Mouse (Mus musculus) fat pad, adult 2 months (tissue): Measurements from ENCODE around the gene Kcnh4.
A peak's percentile ranks its signal among the peaks of the same experiment; 100 is the strongest.

Experiments
- DNase-seq: peaks from one replicate; pipeline ENCODE4 v3.0.0-alpha.2; 2011; ENCODE audit warnings: low read depth, low spot score; ENCODE audit errors: extremely low read depth

Kcnh4 gene

GRCm38 (mm10) chr11:100766726-100767125 is 7.0 kb upstream of the Kcnh4 start:
- DNase-seq, result no peak

DNA sequence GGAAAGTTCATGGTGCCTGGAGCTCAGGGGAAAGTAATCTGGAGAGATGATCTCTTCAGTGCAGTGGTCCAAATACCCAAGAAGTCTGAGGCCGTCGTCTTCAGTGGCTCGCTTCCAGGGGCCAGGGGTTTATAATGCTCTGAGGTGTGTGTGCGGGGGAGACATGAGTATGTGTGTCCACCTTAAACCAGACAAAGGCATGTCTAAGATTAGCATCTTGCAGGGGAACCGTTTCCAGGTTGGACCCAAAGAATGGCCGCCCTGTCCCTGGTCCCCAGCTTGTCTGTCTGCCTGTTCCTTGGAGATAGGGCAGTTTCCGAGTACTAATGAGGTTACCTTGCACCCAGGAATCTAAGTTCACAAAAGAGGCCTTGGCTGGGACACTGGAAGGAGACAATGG is 3.1 kb upstream of the Kcnh4 start, which contains the start of gene Hcrt:
TSS of gene Hcrt (minus strand) at position 101 of the 400 bp plus-strand sequence.
- DNase-seq, result no peak

DNA sequence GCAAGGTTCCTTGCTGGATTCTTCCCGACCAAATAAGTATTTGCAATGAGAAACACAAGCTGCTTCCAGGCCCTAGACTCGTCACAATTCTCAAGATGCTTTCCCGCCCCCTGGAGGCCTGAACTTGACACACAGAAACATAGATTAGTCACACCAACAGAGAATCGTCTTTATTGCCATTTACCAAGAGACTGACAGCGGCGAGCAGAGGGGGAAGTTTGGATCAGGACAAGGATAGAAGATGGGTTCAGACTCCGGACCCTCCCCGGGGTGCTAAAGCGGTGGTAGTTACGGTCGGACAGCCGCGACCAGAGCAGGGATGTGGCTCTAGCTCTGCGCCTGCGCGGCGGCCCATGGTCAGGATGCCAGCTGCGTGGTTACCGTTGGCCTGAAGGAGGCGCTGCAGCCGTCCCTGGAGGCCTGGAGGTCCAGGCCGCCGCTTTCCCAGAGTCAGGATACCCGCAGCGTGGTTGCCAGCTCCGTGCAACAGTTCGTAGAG is 1.9 kb upstream of the Kcnh4 start:
- no peak for DNase-seq

- no peak for DNase-seq
Measured at GRCm38 (mm10) chr11:100758707-100759610, 783 bp downstream of the Kcnh4 start.

- DNase-seq, result no peak
Measured at GRCm38 (mm10) chr11:100757566-100757965, 2.2 kb downstream of the Kcnh4 start.

DNA sequence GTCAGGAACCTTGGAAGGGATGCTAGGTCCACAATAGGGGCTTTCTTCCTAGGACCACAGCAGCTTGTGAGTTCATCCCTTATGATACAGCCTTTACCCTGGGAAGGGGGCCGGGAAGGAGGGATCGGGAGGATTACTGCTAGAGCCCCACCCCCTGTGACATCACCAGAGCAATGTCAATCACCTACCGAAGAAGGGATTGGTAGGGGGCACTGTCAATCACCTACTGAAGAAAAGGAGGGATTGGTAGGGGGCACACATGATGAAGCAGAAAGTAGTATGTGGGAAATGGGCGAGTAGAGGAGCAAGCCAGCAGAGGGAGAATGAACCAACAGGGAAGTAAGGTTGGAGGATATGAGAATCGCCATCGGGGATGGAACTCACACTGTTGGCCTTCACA is 3.3 kb downstream of the Kcnh4 start:
- DNase-seq, result no peak

DNA sequence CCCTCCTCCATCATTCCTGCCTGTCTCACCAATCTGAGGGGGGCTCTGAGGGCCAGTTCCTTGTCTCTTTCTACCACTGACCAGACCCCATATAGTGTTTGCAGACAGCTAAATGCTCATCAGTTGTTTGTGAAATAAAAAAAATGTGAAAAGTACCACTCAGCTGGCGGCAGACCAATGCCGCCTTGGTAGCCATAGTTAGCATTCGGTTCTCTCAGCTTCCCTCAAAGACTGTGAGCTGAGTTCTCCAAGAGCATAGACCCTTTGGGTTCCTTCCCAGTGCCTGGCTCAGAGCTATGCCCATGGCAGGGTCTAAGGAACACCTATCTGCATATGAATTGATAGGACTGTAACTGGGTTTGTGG is 5.1 kb downstream of the Kcnh4 start:
- no peak for DNase-seq

DNA sequence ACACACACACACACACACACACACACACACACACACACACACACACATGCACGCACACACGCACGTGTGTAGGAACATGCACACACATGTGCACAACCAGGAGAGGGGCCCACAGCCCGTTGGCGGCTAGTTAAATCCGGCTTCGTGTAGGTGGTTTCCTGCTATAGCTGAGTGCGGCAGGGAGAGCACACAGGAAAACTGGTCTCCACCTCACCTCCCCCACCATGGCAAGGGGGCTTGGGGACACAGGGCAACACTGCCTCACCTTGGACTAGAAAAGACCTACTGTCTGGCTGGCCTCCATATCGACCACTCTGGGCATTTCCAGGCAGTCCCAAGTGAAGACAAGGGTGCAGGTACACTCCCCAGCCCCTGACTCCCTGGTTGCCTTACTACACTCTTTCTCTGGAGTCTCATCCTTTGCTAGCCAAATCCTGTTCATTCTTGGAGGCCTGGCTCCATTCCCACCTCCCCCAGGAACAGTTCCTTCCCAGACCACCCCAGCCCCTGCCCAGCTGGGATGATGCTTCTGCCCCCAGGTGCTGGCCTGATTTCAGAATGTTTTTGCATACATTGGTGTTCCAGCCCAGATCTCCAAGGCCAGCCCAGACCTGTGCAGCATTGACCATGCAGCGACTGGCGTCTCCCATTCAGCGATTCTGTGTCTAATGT is 5.6 kb downstream of the Kcnh4 start:
- no peak for DNase-seq

DNA sequence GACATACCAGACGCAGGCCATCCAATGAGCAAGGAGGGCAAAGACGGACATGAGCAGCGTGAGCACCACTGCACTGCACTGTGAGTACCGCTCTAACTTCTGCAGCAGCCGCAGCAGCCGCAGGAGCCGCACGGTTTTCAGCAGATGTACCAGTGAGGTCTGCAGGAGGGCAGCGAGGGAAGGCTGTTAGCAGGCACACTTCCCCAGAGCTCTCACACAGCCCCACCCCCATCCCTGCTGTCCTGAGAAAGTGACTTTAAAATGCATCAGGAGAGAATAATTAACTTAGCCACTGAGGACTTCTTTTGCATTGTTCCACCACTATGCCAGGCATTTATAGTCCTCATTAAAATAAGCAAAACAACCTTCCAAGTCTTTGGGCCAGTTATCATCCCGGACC is 7.4 kb downstream of the Kcnh4 start:
- no peak for DNase-seq

GRCm38 (mm10) chr11:100750127-100750526 is 9.6 kb downstream of the Kcnh4 start:
- no peak for DNase-seq

DNA sequence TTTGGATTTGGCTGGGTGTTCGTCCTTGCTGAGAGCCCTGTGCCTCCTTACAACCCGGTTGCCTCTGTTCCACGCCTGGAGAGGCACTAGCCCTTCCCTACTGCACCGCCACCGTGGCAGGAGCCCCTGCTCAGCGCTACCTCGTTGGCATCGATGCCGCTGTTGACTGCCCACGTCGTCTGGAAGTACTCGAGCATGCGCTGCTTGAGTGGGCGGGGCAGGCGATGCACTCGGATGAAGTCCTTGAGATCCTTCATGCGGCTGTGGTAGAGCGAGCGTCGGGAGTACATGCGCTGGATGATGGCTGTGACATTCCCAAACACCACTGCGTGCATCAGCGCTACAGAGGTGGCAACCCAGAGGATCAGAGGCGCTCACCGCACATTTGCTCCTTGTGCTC is 10.3 kb downstream of the Kcnh4 start:
- no peak for DNase-seq

- no peak for DNase-seq
Measured at GRCm38 (mm10) chr11:100748620-100749019, 11.1 kb downstream of the Kcnh4 start.

DNA sequence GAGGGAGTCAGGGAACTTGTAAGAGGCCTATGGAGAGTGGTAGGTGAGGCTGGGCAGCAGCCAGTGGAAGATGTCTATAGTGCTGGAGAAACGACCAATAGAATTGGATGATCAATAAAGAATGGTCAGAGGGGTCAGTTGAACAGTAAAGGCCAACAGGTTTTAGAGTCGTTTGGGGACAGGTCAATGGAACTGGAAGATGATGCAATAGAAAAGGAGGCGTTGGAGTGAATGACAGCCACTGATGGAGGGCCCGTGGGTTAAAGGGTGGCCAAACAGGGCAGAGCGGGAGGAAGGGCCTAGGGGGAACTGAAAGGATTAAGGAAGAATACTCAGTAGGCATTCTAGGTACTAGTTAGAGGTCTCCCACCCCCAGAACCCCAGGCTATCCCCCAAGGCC is 12.6 kb downstream of the Kcnh4 start:
- no peak for DNase-seq

DNA sequence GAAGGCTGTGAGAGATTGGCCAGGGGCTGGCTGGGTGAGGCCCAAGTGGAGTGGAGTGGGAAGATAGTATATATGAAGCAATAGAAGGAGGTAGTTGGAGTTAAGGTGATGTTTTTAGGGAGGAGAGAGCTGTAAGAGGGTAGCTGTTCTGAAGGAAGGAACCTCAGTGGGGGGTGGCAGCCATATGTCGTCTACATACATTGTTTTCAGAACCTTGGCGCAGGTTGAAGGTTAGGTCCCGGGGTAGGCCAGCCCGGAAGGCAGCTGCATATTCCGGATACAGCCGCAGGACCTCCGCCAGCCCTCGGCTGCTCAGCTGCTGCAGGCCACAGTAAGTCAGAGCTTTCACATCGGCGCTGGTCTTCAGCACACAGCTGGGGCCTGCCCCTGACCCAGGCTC is 13.2 kb downstream of the Kcnh4 start:
- no peak for DNase-seq

GRCm38 (mm10) chr11:100745085-100745484 is 14.7 kb downstream of the Kcnh4 start:
- DNase-seq, result no peak

DNA sequence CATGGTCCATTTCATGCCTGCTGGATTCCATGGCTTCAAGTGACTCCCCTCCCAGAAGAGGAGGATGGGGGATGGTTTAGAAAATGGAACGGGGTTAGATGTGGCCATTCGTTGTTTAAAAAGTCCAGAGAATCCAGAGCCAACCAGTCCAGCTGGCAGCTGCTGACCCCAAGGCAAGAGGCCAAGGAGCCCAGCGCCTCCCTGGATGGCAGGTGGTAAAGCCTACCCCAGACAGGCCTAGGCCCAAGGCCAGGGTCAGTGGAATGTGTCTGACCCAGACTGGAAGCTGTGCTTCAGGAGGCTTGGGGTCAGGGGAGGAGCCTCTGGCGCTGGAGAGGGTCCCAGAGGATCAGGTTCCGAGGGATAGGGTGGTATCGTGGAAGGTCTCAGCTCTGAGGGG is 18.4 kb downstream of the Kcnh4 start:
- DNase-seq, result no peak

DNA sequence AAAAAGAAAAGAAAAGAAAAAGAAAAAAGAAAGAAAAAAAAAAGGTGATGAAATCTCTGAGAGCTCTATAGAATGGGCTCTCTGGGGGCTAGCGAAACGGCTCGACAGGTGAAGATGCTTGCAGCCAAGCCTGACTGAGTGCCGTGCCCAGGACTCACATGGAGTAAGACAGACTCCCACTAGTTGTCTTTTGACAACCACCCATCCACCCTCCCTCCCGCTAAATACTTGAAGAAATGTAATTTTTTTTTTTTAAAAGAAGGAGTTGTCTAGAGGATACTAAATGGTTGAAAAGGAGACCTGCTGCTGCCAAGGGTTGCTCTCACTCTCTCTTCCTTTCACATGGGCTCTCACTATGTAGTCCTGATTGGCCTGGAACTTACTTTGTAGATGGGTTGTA is 21.0 kb downstream of the Kcnh4 start:
- no peak for DNase-seq

DNA sequence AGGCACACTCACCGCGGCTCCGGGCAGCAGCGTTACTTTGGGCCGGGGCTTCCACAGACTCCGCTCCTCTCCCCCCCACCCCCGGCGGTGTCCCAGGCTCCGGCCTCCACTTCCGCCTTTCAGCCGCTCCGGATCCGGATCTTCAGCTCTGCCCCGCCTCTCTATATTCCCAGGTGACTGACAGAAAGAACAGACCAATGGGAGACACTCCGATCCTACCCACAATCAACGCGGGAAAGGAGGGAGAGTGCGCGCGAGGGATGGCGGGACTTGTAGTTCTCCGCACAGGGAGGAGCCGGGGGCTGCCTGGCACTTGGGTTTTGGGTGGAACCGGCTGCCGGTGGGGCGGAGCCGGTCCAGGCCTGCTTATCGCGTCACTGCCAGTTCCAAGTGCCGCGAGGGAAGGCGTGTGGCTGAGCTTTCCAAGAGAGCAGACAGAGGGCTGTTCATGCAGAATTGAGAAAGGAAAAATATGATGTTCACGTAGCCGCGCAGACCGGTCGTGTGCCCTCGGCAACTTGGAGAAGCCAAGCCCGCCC is 21.6 kb downstream of the Kcnh4 start, which contains the start of gene Rab5c:
TSS of gene Rab5c (minus strand) at position 150 of the 539 bp plus-strand sequence.
- DNase-seq, result peak; percentile 82

DNA sequence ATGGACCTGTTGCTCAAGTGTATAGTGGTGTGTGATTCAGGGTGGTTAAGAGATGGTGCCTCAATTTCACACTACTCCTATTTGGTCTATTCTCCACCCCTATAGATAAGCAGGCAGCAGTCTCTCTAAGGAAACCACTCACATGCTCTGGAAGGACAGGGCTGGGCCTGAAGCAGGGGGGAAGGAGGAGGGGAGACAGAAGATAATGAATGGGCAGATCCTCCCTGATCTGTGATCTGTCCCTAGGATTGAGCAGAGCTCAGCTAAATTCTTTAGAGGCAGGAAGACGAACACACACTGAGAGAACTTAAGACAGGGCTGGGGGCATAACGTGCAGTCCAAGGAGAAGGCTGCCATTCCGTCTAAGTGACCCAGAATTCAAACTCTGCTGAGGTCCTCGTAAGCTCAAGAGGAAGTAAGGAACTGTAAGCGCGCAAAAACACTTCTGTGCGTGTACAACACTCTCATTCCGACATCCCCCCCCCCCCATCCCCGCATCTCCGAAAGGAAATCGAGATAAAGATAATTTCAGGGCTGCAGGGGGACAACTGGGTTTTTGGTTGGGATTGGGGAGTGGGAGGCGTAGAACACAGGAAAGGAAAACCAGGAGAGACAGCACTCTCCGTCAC is 22.5 kb downstream of the Kcnh4 start:
- no peak for DNase-seq

GRCm38 (mm10) chr11:100736746-100737080 is 23.0 kb downstream of the Kcnh4 start:
- no peak for DNase-seq

DNA sequence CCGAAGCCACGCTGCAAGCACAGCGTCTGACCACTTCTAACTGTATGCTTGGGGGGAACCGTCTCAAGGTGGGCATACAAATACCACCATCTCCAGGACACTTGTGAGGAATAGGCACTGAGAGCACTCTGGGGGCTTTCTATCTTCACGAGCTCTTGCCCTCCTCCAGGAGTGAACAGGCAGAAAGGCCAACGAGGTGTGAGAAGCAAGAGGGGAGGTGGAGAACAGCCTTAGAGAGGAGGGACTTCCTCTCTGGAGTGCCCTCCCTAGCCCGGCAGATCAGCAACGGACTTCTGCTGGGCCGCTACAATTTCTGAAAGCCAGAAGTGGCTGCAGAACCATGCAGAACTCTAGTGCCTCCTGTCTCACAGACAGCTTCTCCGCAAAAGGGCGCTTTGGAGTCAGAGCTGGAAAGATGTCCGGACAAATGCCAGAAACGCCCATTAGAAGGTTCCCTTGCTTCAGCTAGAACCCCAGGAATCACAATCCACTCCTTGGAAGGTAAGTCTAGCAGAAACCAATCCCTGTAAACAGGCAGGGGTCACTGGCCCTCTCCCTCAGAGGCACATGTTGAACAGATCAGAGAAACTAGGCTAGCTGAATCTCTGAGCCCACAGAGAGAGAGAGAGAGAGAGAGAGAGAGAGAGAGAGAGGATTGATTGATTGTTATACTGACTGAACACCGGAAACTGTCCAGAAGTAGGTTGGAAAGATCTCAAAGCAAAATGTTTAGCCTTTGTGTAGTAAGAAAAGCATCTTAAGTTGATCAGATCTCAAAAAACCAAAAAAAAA is 23.6 kb downstream of the Kcnh4 start:
- no peak for DNase-seq
